Mouse (Mus musculus): ENCODE measurements at regions not wholly inside any gene's neighbourhood (a gene's known extent, or its start where the extent isn't known, plus 50 kb on each side); places are given as distances from the start of the nearest gene placed in this dataset.

GRCm38 (mm10) chr13:47429856-47430365, 307.5 kb downstream of the Rnf144b start:
- no peaks in the 10 kb centered on the region for H3K9me3 ChIP-seq
- no peak overlapping the region for H3K4me3 ChIP-seq (replicated peaks)
- H3K27ac ChIP-seq: no peak overlapping the region
- no peak overlapping the region for H3K4me2 ChIP-seq (replicated peaks)
- ATAC-seq: no peak
- no peaks in the 10 kb centered on the region for H3K36me3 ChIP-seq
- no peaks in the 10 kb centered on the region for H3K27me3 ChIP-seq (replicated peaks)
- H3K4me1 ChIP-seq (replicated peaks): no peaks in the 10 kb centered on the region
- 53% methylated on average over 8 of the region's 8 CpGs for WGBS
- no peak overlapping the region for H3K9ac ChIP-seq

DNA sequence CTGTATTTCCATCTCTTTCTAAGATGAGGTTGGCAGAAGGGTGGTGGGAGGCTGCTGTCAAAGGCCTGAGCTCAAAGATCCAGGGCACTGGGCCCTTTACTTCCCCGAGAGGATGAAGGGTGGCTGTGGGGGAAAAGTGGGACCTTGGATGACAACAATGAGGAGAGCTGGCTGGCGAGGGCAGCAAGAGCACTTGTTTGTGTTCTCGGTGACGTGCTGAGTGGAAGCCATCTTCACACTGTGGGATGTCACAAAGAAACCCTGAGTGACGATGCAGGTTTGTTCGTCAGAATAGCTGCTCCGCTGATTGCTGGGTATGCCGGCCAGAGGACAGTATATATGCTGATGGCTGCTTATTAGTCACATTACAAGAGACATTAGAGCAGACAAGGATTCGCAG, 308.0 kb downstream of the Rnf144b start:
- Histone ChIP-seq H3K4me1 (replicated peaks) (no peaks in the 10 kb centered on the region), H3K4me2 (replicated peaks) (no peak overlapping the region), H3K9me3 (no peaks in the 10 kb centered on the region), H3K27ac (no peak overlapping the region), H3K27me3 (replicated peaks) (no peaks in the 10 kb centered on the region), H3K36me3 (no peaks in the 10 kb centered on the region), H3K9ac (no peak overlapping the region), H3K4me3 (replicated peaks) (no peak overlapping the region)
- ATAC-seq: no peak
- 80% methylated on average over 9 of the region's 9 CpGs for WGBS

GRCm38 (mm10) chr13:47435631-47436030, 313.2 kb downstream of the Rnf144b start:
- Histone ChIP-seq H3K4me3 (replicated peaks) (no peak overlapping the region), H3K4me1 (replicated peaks) (no peaks in the 10 kb centered on the region), H3K4me2 (replicated peaks) (no peak overlapping the region), H3K9ac (no peak overlapping the region), H3K27ac (no peak overlapping the region), H3K27me3 (replicated peaks) (no peaks in the 10 kb centered on the region), H3K9me3 (no peaks in the 10 kb centered on the region), H3K36me3 (no peaks in the 10 kb centered on the region)
- 80% methylated on average over 7 of the region's 7 CpGs for WGBS
- no peak for ATAC-seq

DNA sequence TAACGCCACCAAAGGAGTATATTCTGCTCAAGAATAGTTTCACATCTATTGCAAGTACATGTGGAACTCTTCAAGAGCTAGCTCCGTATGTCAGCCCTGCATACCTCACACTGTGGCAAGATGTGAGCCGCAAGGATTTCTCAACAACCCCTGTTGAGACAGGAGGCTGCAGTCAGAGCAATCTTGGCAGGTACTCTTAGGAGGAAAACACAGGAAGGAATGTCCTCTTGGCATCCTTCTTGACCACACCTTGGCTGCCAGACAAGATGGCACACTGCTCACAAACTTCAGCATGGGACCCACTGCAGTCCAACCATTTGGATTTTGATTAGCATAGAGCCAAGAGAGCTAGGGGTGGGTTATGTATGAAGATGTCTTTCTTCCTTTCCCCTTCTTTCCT, 322.4 kb downstream of the Rnf144b start:
- H3K36me3 ChIP-seq: no peaks in the 10 kb centered on the region
- ATAC-seq: no peak
- H3K27me3 ChIP-seq (replicated peaks): no peaks in the 10 kb centered on the region
- H3K9me3 ChIP-seq: no peaks in the 10 kb centered on the region
- no peak overlapping the region for H3K27ac ChIP-seq
- no peak overlapping the region for H3K9ac ChIP-seq
- H3K4me1 ChIP-seq (replicated peaks): no peaks in the 10 kb centered on the region
- no peak overlapping the region for H3K4me3 ChIP-seq (replicated peaks)
- H3K4me2 ChIP-seq (replicated peaks): no peak overlapping the region
- WGBS: 85% methylated on average over 3 of the region's 3 CpGs

GRCm38 (mm10) chr13:47452186-47452760, 329.8 kb downstream of the Rnf144b start:
- Histone ChIP-seq H3K27me3 (replicated peaks) (no peaks in the 10 kb centered on the region), H3K27ac (no peak overlapping the region), H3K9ac (no peak overlapping the region), H3K4me1 (replicated peaks) (no peaks in the 10 kb centered on the region), H3K4me3 (replicated peaks) (no peak overlapping the region), H3K4me2 (replicated peaks) (no peak overlapping the region), H3K9me3 (no peaks in the 10 kb centered on the region), H3K36me3 (no peaks in the 10 kb centered on the region)
- no peak for ATAC-seq
- 71% methylated on average over 17 of the region's 17 CpGs for WGBS

DNA sequence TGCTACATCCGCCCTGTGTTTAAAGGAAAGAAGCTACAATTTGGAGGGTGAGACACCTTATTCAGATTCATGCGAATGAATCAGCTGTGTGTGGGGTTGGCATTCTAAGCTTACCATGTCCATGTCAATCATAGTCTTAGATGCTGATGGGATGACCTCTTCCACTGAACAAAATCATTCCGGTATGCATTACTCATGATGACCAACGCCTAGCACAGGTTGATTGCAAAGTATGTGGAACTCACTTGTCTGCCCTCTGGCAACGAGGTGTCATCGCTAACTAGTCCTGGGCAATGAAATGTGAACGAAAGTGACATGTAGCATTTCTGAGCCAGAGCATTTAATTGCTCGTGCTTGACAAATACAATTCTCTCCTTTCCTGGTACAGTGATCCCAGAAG, 339.7 kb downstream of the Rnf144b start:
- Histone ChIP-seq H3K4me3 (replicated peaks) (no peak overlapping the region), H3K9ac (no peak overlapping the region), H3K4me2 (replicated peaks) (no peak overlapping the region), H3K27ac (no peak overlapping the region), H3K36me3 (no peaks in the 10 kb centered on the region), H3K9me3 (no peaks in the 10 kb centered on the region), H3K4me1 (replicated peaks) (no peaks in the 10 kb centered on the region), H3K27me3 (replicated peaks) (no peaks in the 10 kb centered on the region)
- ATAC-seq: no peak
- 91% methylated on average over 8 of the region's 8 CpGs for WGBS

GRCm38 (mm10) chr13:47471543-47472213, 349.2 kb downstream of the Rnf144b start:
- H3K4me2 ChIP-seq (replicated peaks): no peak overlapping the region
- no peaks in the 10 kb centered on the region for H3K4me1 ChIP-seq (replicated peaks)
- no peaks in the 10 kb centered on the region for H3K9me3 ChIP-seq
- H3K36me3 ChIP-seq: no peaks in the 10 kb centered on the region
- H3K27ac ChIP-seq: no peak overlapping the region
- ATAC-seq: no peak
- no peaks in the 10 kb centered on the region for H3K27me3 ChIP-seq (replicated peaks)
- H3K4me3 ChIP-seq (replicated peaks): no peak overlapping the region
- no peak overlapping the region for H3K9ac ChIP-seq
- whole genome bisulfite sequencing: 65% methylated on average over 14 of the region's 14 CpGs

DNA sequence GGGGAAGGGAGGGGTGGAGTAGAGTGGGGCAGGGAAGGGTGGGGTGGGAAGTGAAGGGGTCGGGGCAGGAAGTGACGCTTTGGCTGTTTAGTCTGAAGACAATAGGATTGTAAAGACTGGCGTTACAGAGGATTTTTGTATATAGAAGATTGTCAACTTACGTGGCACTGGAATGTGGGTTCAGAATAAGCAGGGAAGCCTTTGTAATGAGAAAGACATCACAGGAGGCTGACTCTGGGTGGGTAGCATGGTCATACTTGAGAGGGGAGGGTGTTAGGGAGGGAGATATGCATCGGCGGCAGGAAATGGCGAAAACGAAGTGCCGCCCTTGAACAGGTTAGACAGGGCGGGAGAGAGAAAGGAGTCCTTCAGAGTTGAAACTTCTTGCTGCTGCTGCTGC, 357.7 kb downstream of the Rnf144b start:
- H3K4me1 ChIP-seq (replicated peaks): no peaks in the 10 kb centered on the region
- no peaks in the 10 kb centered on the region for H3K36me3 ChIP-seq
- H3K27ac ChIP-seq: no peak overlapping the region
- no peak overlapping the region for H3K4me2 ChIP-seq (replicated peaks)
- H3K9me3 ChIP-seq: no peaks in the 10 kb centered on the region
- ATAC-seq: no peak
- 64% methylated on average over 10 of the region's 10 CpGs for WGBS
- H3K4me3 ChIP-seq (replicated peaks): no peak overlapping the region
- no peak overlapping the region for H3K9ac ChIP-seq
- H3K27me3 ChIP-seq (replicated peaks): no peaks in the 10 kb centered on the region

- 96% methylated on average over 2 of the region's 2 CpGs for WGBS
- no peak overlapping the region for H3K27ac ChIP-seq
- no peaks in the 10 kb centered on the region for H3K9me3 ChIP-seq
- H3K4me1 ChIP-seq (replicated peaks): no peaks in the 10 kb centered on the region
- H3K4me2 ChIP-seq (replicated peaks): no peak overlapping the region
- no peak overlapping the region for H3K4me3 ChIP-seq (replicated peaks)
- no peaks in the 10 kb centered on the region for H3K27me3 ChIP-seq (replicated peaks)
- H3K36me3 ChIP-seq: no peaks in the 10 kb centered on the region
- no peak overlapping the region for H3K9ac ChIP-seq
- no peak for ATAC-seq
These were observed 362.4 kb downstream of the Rnf144b start for GRCm38 (mm10) chr13:47484819-47485218.

GRCm38 (mm10) chr13:47486111-47486510, 363.7 kb downstream of the Rnf144b start:
- Histone ChIP-seq H3K27ac (no peak overlapping the region), H3K9ac (no peak overlapping the region), H3K4me2 (replicated peaks) (no peak overlapping the region), H3K4me3 (replicated peaks) (no peak overlapping the region), H3K4me1 (replicated peaks) (no peaks in the 10 kb centered on the region), H3K9me3 (no peaks in the 10 kb centered on the region), H3K27me3 (replicated peaks) (no peaks in the 10 kb centered on the region), H3K36me3 (no peaks in the 10 kb centered on the region)
- ATAC-seq: no peak

GRCm38 (mm10) chr13:47486658-47487057, 364.2 kb downstream of the Rnf144b start:
- no peaks in the 10 kb centered on the region for H3K27me3 ChIP-seq (replicated peaks)
- no peaks in the 10 kb centered on the region for H3K9me3 ChIP-seq
- ATAC-seq: no peak
- 75% methylated on average over 3 of the region's 3 CpGs for WGBS
- no peaks in the 10 kb centered on the region for H3K36me3 ChIP-seq
- no peak overlapping the region for H3K4me2 ChIP-seq (replicated peaks)
- H3K9ac ChIP-seq: no peak overlapping the region
- H3K27ac ChIP-seq: no peak overlapping the region
- H3K4me3 ChIP-seq (replicated peaks): no peak overlapping the region
- no peaks in the 10 kb centered on the region for H3K4me1 ChIP-seq (replicated peaks)

DNA sequence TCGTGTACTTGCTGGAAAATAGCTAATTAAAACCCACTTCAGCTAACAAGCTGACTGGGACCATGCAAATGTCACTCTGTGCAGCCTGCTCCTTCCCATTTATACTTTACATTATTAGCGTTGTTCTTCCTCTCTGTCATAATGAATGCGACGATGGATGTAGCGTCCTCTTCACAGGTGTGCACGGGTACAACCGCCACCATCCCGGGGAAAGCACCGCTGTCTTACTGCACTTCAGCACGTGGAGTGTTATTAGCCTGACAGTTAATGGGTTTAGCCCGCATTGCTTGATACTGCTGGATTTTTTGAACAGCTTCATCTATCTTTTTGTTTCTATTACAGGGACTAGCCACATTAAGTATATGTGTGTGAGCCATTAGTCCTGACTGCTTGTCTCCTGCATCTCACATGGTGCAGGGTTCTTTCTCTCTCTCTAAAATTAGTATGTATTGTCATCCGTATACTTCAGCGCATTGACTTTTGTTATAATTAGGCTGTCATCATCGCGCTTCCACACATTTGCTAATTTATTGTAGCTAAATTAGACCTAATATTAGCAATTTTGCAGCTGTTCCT, 383.0 kb downstream of the Rnf144b start:
- no peak overlapping the region for H3K4me2 ChIP-seq (replicated peaks)
- no peak overlapping the region for H3K4me3 ChIP-seq (replicated peaks)
- WGBS: 90% methylated on average over 15 of the region's 15 CpGs
- no peaks in the 10 kb centered on the region for H3K9me3 ChIP-seq
- H3K36me3 ChIP-seq: no peaks in the 10 kb centered on the region
- H3K4me1 ChIP-seq (replicated peaks): no peaks in the 10 kb centered on the region
- no peak for ATAC-seq
- no peak overlapping the region for H3K27ac ChIP-seq
- H3K27me3 ChIP-seq (replicated peaks): no peaks in the 10 kb centered on the region
- H3K9ac ChIP-seq: no peak overlapping the region

DNA sequence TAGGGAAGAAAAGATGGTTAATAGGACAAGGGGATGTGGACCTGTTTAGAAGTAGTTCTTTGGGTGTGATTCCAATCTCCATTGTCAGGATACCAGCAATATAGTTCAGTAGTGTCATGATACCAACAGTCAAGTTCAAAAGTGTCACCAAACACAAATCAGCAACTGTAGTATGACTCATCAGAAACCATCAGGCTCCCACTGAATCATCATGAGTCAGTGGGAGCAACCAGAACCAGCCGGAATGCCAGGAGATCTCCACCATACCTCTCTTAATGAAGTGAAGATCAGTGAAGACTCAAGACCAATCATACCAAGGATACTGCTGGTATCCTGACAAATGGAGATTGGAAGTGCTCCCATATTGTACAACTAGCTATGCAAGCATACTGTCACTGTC, 410.5 kb downstream of the Rnf144b start:
- Histone ChIP-seq H3K4me1 (replicated peaks) (no peaks in the 10 kb centered on the region), H3K9ac (no peak overlapping the region), H3K36me3 (no peaks in the 10 kb centered on the region), H3K4me2 (replicated peaks) (no peak overlapping the region), H3K27ac (no peak overlapping the region), H3K27me3 (replicated peaks) (no peaks in the 10 kb centered on the region), H3K4me3 (replicated peaks) (no peak overlapping the region), H3K9me3 (no peaks in the 10 kb centered on the region)
- no peak for ATAC-seq
- 85% methylated on average over 1 of the region's 1 CpGs for WGBS
